Mouse (Mus musculus) inflammation-experienced regulatory T-cells, adult 6 months (primary cell): Measurements from ENCODE around the gene Wdr83. TPM values are rescaled to one million over a fixed set of nuclear protein-coding genes. Genes with fewer than 3 reads are reported as not detected.
"Not testable (repeated sequence)": the region's sequence is repeated elsewhere in the genome, so short reads cannot be mapped to it uniquely, and the experiment has no call there.

Source experiments
- ATAC-seq: one replicate; pipeline ENCODE4 v1.8.0; 2017
- polyA plus RNA-seq, 3 experiments: library from polyadenylated mRNA; unstranded; fragments of 100-300 nt; shearing (Covaris generic); gene quantifications; one replicate each; pipeline ENCODE4 v1.2.1; 2017

Wdr83 gene
- polyA plus RNA-seq: 10 to 100 TPM; 34.8 to 44.2 (median 38.5) TPM

- peak; percentile 27 for ATAC-seq
Observed at GRCm38 (mm10) chr8:85081216-85081555, at the start of gene Wdr83. Gene Wdr83 (minus strand): TSS chr8:85081306.

DNA sequence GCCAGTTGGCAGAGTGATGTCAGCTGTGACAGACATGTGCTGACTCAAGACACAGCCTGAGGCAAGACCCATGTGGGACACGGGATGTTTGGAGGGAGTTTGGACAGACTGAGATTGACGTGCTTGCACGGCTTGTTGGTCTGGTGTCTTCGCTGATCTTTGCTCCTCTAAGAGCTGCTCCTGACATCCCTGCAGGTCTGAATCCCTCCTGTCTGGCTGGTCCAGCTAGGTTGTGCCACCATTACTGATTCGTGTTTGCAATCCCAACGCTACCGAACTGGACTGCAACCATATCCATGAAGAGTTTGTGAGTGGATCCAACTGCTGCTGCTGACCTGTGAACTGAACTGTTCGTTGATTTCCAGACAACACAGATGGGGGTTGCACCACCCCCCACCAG lies 42.6 kb upstream of the Wdr83 start:
- ATAC-seq: no peak

- ATAC-seq: no peak
Observed at GRCm38 (mm10) chr8:85122995-85123394, 41.9 kb upstream of the Wdr83 start, which contains the start of gene Zfp791. Gene Zfp791 (minus strand): TSS chr8:85123095.

GRCm38 (mm10) chr8:85120251-85120650 lies 39.1 kb upstream of the Wdr83 start:
- not testable (repeated sequence) for ATAC-seq

DNA sequence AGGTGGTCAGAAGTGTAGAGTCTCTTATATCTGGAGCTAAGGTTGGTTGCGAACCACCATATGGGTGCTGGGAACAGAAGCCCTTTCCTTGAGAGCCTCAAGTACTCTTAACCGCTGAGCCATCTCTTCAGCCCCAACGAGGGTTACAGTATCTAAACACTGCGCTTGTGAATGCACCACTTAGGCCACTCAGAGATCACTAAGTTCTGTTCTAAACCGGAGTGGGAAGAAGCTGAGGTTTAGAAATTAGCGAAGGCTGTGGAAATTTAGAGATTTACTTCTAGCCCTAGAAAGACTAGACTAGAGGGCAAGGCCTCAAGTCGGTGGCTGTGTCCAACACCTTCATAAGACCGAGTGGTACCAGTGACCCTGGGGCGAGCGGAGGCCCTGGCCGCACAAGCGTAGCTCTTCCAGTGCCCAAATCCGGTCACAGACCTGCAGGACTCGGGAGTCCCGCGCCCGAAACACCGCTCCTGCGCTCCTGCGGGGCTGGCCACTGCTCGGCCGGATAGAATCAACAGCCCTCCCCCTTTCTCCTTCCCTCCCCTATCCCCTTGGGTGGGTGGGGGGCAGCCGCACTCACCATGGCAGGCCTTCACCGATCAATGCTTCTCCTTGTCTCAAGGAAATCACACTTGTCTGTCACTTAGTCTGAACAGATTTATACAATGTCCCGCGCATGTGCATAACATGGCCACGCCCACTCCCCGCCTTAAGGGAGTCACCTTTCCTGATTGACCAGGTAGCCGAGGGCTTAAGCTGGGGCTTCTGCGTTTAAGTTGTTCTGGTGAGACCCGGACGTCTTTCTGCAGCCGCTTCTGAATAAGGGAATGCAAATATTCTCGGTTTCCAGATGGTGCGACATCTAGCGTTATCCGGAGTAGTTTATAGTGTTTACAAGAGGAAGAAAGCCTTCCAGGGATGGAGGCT lies 38.2 kb upstream of the Wdr83 start:
- ATAC-seq: no peak

GRCm38 (mm10) chr8:85116984-85117383 lies 35.9 kb upstream of the Wdr83 start:
- no peak for ATAC-seq

- no peak for ATAC-seq
Observed at GRCm38 (mm10) chr8:85115501-85115900, 34.4 kb upstream of the Wdr83 start.

DNA sequence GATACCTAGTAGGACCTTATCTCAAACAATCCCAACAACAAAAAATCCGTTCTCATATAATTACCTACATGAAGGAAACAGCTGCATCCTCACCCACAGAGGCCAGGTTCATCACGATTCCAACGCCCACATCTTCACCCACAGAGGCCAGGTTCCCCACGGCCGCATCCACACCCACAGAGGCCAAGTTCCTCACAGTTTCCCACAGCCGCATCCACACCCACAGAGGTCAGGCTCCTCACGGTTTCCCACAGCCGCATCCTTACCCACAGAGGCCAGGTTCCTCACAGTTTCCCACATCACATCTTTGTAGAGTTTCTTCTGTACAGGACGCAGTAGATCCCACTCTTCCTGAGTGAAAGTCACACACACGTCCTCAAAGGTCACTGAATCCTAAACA lies 32.1 kb upstream of the Wdr83 start:
- no peak for ATAC-seq

GRCm38 (mm10) chr8:85100076-85100665 lies 19.1 kb upstream of the Wdr83 start:
- ATAC-seq: no peak

GRCm38 (mm10) chr8:85096850-85097249 lies 15.7 kb upstream of the Wdr83 start:
- no peak for ATAC-seq

GRCm38 (mm10) chr8:85096196-85096595 lies 15.1 kb upstream of the Wdr83 start:
- ATAC-seq: no peak

DNA sequence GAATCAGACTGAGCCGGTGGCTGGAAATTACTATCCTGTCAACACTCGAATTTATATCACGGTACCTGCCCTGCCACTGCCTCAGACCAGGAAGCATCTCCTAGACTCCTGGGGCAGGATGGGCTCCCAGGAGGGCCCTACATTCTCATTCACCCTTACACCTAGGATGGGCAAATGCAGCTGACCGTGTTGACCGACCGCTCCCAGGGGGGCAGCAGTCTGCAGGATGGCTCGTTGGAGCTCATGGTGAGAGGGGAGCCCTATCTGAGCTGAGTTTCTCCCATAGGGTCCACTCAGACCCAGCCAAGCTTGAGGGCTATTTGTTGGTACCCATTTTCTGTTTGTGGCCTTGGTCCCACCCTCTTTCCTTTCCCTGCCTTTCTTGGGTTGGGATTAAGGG lies 14.5 kb upstream of the Wdr83 start:
- ATAC-seq: no peak

GRCm38 (mm10) chr8:85095051-85095450 lies 13.9 kb upstream of the Wdr83 start:
- ATAC-seq: no peak

DNA sequence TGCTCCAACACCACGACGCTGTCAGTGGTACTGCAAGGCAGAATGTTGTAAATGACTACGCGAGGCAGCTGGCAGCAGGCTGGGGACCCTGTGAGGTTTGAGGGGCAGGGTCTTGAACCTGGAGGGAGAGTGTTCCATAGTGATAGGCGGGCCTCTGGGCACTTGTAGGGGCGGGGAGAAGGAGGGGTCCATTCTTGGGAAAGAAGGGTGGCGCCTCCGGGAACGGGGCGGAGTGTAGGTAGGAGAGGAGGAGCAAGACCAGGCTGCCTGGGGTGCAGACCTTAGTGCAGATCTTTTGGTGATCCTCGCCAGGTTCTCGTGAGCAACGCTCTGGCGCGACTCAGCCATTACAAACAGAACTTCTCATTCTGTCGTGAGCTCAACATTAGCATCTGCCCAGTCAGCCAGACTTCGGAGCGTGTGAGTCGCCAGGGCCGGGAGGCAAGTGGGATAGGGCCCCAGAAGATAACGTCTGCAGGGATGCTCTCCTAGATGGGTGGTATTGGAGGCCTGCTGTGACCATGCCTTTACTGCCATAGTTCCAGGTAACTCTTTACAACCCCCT lies 10.5 kb upstream of the Wdr83 start:
- ATAC-seq: no peak

- ATAC-seq: no peak
Observed at GRCm38 (mm10) chr8:85090856-85091255, 9.8 kb upstream of the Wdr83 start.

- no peak for ATAC-seq
Observed at GRCm38 (mm10) chr8:85088771-85089170, 7.7 kb upstream of the Wdr83 start.

- no peak for ATAC-seq
Observed at GRCm38 (mm10) chr8:85086238-85086637, 5.1 kb upstream of the Wdr83 start.

DNA sequence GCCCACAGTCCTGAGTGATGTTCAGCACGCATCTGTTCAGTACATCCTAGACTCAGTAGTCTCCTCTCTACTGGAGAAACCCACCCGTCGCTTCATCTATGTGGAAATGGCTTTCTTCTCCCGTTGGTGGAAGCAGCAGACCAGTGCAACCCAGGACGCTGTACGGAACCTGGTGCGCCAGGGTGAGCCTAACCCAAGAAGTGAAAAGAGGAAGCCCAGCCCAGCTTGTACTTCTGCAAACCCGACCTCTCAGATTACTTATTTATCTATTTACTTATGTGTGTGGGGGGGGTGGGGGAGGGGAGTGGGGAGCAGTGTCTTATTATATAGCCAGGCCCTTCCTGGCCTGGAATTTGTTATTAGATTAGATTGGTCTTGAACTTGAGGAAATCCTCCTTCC lies 3.5 kb upstream of the Wdr83 start:
- no peak for ATAC-seq

DNA sequence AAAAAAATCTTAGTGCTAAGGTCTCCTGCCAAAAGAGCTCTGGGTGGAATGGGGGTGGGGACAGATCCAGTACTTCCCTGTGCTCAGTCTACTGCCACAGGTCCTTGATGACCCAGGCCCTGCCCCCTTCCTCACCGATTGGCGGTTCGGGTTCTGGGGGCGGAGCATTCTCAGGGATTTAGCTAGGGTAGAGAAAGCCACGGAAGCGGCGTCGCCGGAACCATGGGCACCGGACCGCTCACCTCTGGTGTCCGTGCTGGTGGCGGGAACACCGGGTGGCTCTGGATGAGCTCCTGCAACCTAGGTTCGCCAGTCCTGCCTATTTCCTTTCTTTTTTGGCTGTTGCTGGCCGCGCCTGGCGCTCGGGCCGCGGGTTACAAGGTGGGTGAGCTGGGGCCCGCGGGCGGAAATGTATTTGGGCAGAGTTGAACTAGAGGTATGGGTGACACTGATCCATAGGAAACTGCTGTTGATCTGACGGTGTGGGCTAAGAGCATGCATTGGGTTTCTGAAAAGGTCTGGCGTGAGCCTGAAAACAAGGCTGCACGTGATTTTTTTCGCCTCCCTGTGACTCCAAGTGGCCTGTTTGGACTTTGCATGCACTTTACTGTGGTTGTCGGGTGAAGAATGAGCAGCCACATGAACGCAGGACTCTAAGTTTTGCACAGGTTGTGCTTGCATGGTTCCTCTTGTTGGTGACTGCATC lies 2.2 kb upstream of the Wdr83 start, which contains the start of gene Man2b1:
Gene Man2b1 (plus strand): TSS at position 163 of the 706 bp plus-strand sequence.
- peak; percentile 89 for ATAC-seq

DNA sequence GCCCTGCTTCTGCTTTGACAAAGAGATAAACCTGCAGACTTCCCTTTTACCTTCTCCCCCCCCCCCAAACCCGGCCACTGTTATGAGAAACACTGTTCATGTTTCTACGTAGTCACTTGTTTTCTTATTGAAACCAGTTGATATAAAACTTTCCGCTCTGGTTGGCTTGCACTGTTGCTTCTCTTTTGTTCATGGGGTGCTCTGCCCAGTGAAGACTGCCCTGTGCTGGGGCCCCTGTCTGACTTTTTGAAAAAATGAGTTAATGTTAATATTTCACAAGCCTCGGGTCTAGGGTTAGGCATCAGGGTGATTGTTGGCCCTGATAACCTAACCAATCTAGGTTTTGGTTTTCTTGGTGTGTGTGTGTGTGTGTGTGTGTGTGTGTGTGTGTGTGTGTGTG lies 1.1 kb upstream of the Wdr83 start:
- not testable (repeated sequence) for ATAC-seq

DNA sequence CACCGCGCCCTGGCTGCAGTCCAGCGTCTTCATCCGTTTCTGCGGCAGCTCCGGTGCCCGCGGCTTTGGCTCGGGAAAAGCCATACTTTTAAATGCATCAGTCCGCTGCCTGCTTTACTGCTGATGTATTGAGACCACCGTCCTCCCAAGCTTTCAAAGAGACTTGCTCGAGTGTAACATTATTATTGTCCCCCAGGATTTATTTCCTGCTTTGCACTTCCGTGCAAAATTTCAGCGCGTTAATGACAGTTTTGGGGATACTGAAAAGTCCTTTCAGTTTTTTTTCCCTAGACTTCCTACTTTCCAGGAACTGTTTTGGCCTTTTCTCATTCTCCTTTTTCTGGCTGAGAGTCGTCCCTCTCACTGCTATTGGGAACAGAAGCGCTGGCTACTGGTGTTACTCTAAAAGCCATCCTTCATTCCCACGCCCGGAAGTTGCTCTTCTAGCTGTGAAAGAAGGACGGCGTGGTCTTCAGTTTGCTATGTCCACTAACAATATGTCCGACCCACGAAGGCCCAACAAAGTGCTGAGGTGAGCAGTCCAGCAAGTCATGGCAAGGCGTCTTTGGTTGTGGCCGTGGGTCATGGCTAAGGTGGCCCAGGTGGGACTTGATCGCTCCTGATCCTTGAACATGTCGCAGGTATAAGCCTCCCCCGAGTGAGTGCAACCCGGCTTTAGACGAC lies 432 bp downstream of the Wdr83 start, which contains the start of gene Wdr83os:
Gene Wdr83os (plus strand): TSS at position 209 of the 684 bp plus-strand sequence.
- ATAC-seq: peak; percentile 18

- no peak for ATAC-seq
Observed at GRCm38 (mm10) chr8:85080214-85080531, 933 bp downstream of the Wdr83 start.
